Mouse (Mus musculus): Measurements from ENCODE around the gene Grtp1. TPM values are rescaled to one million over a fixed set of nuclear protein-coding genes. Genes with fewer than 3 reads are reported as not detected.
"Not testable (repeated sequence)": the region's sequence is repeated elsewhere in the genome, so short reads cannot be mapped to it uniquely, and the experiment has no call there.

The Grtp1 gene
- polyA plus RNA-seq, 1 experiment from 2014 or later, result 15.3 TPM

- Histone ChIP-seq H3K4me1 (peaks cover 13% of the 10 kb centered on the region), H3K4me3 (peak overlapping the region; percentile 100), H3K27ac (replicated peaks) (peak overlapping the region; percentile 92), H3K36me3 (replicated peaks) (no peaks in the 10 kb centered on the region), H3K27me3 (replicated peaks; ENCODE audit: low read depth, poor library complexity, severe bottlenecking) (no peaks in the 10 kb centered on the region), H3K9me3 (no peaks in the 10 kb centered on the region)
- DNase-seq (ENCODE audit: low spot score), result no peak
- under 1% methylated on average over 49 of the region's 49 CpGs for WGBS
These were observed 41.0 kb downstream of the Grtp1 start for GRCm38 (mm10) chr8:13159377-13159881.

- 1% methylated on average over 50 of the region's 50 CpGs for WGBS
- Histone ChIP-seq H3K4me3 (peak within 1 kb of the TSS; percentile 100), H3K4me1 (peaks cover 13% of the 10 kb centered on the region)
These were observed 41.6 kb downstream of the Grtp1 start, which contains the start of gene Lamp1 for GRCm38 (mm10) chr8:13158718-13159376. Gene Lamp1 (plus strand): TSS chr8:13159161.

GRCm38 (mm10) chr8:13156327-13157097 is 43.9 kb downstream of the Grtp1 start:
- no peak for DNase-seq (ENCODE audit: low spot score)
- Histone ChIP-seq H3K4me1 (peaks cover 13% of the 10 kb centered on the region), H3K4me3 (no peak overlapping the region), H3K9me3 (no peaks in the 10 kb centered on the region), H3K27ac (replicated peaks) (no peak overlapping the region), H3K27me3 (replicated peaks; ENCODE audit: low read depth, poor library complexity, severe bottlenecking) (no peaks in the 10 kb centered on the region), H3K36me3 (replicated peaks) (0 out of 2 replicates have a peak, but pooled peaks cover under 1% of the 10 kb centered on the region)
- 77% methylated on average over 12 of the region's 12 CpGs for whole genome bisulfite sequencing

More at GRCm38 (mm10) chr8:13158718-13159376, 41.6 kb downstream of the Grtp1 start, which contains the start of gene Lamp1:
- H3K27me3 ChIP-seq (replicated peaks; ENCODE audit: low read depth, poor library complexity, severe bottlenecking), result no peaks in the 10 kb centered on the region
- H3K27ac ChIP-seq (replicated peaks), result peak within 1 kb of the TSS; percentile 92
- peak; percentile 99 for DNase-seq (ENCODE audit: low spot score)
- H3K9me3 ChIP-seq, result no peaks in the 10 kb centered on the region
- H3K36me3 ChIP-seq (replicated peaks), result no peaks in the 10 kb centered on the region

DNA sequence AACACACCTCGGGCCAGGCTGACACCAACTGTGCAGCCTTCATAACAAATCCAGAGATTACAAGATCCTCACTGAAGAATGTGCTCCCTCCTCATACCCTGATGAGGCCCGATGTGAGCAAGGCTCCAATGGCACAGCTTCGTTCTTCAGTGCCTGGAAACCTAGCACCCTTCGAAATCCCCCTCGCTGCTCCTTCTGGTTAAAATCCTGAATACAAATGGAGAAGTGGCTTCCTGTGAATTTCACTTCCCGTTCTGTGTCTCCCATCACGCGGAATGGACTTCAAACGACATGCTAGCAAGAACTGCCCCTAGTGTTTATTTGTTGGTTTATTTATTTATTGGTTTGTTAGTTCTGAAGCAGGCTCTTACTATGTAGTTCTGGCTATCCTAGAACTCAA is 45.1 kb downstream of the Grtp1 start:
- 0 out of 2 replicates have a peak, but pooled peaks cover 9% of the 10 kb centered on the region for H3K36me3 ChIP-seq (replicated peaks)
- no peak overlapping the region for H3K4me3 ChIP-seq
- H3K4me1 ChIP-seq, result peaks cover 10% of the 10 kb centered on the region
- H3K27me3 ChIP-seq (replicated peaks; ENCODE audit: low read depth, poor library complexity, severe bottlenecking), result no peaks in the 10 kb centered on the region
- WGBS, result 79% methylated on average over 9 of the region's 9 CpGs
- no peak for DNase-seq (ENCODE audit: low spot score)
- no peak overlapping the region for H3K27ac ChIP-seq (replicated peaks)
- no peaks in the 10 kb centered on the region for H3K9me3 ChIP-seq

DNA sequence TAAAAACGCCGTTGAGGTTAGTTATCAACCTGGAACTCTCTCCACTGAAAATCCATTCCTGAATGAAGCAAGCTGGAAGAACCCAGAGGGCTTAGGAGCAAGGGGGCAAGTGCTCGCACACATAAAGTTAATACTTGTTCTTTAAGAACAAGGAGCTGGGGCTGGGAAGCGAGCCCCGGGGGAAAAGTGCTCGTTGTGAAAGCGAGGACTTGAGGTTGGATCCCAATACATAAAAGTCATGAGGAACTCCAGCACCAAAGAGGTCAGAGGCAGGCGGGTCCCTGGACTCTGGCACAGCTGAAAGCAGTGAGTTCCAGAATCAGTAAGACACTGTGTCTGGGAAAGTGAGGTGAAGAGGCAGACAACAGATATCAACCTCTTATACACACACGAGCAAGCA is 46.3 kb downstream of the Grtp1 start:
- DNase-seq (ENCODE audit: low spot score), result no peak
- 78% methylated on average over 9 of the region's 9 CpGs for WGBS
- H3K36me3 ChIP-seq (replicated peaks), result peaks cover 19% of the 10 kb centered on the region
- H3K27me3 ChIP-seq (replicated peaks; ENCODE audit: low read depth, poor library complexity, severe bottlenecking), result no peaks in the 10 kb centered on the region
- 0 out of 2 replicates have a peak, but pooled peaks cover 3% of the 10 kb centered on the region for H3K4me1 ChIP-seq
- no peak overlapping the region for H3K4me3 ChIP-seq
- H3K9me3 ChIP-seq, result no peaks in the 10 kb centered on the region
- no peak overlapping the region for H3K27ac ChIP-seq (replicated peaks)

GRCm38 (mm10) chr8:13150929-13151328 is 49.5 kb downstream of the Grtp1 start:
- Histone ChIP-seq H3K9me3 (no peaks in the 10 kb centered on the region), H3K36me3 (replicated peaks) (peaks cover 48% of the 10 kb centered on the region), H3K4me1 (no peaks in the 10 kb centered on the region), H3K27me3 (replicated peaks; ENCODE audit: low read depth, poor library complexity, severe bottlenecking) (no peaks in the 10 kb centered on the region), H3K27ac (replicated peaks) (no peak overlapping the region), H3K4me3 (no peak overlapping the region)
- no peak for DNase-seq (ENCODE audit: low spot score)
- WGBS, result 83% methylated on average over 2 of the region's 2 CpGs

DNA sequence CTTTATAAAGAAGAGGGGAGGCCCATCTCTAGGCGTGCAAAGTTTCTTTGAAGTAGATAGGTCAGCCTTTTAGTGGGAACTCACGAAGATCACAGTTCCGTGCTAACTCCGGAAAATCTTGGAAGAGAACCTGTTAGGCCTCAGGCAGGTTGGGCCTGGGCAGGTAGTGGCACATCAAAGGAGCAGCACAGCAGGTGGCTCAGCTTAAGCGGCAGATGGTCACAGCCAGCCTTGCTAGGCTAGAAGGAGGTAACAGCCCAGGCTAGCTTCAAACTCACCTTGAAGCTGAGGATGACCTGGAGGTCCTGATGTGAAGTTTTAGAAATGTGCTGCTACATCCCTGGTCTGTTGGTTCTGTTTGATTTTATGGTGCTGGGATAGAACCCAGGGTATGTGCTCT is 50.6 kb downstream of the Grtp1 start:
- Histone ChIP-seq H3K36me3 (replicated peaks) (peaks cover 58% of the 10 kb centered on the region), H3K27me3 (replicated peaks; ENCODE audit: low read depth, poor library complexity, severe bottlenecking) (no peaks in the 10 kb centered on the region), H3K27ac (replicated peaks) (no peak overlapping the region), H3K9me3 (no peaks in the 10 kb centered on the region), H3K4me1 (no peaks in the 10 kb centered on the region), H3K4me3 (no peak overlapping the region)
- 60% methylated on average over 5 of the region's 5 CpGs for WGBS
- DNase-seq (ENCODE audit: low spot score), result no peak

- no peak for DNase-seq (ENCODE audit: low spot score)
- WGBS, result 94% methylated on average over 2 of the region's 2 CpGs
- H3K27ac ChIP-seq (replicated peaks), result no peak overlapping the region
- H3K4me1 ChIP-seq, result no peaks in the 10 kb centered on the region
- H3K9me3 ChIP-seq, result no peaks in the 10 kb centered on the region
- no peaks in the 10 kb centered on the region for H3K27me3 ChIP-seq (replicated peaks; ENCODE audit: low read depth, poor library complexity, severe bottlenecking)
- peaks cover 64% of the 10 kb centered on the region for H3K36me3 ChIP-seq (replicated peaks)
- H3K4me3 ChIP-seq, result no peak overlapping the region
These were observed 51.1 kb downstream of the Grtp1 start for GRCm38 (mm10) chr8:13149287-13149686.

GRCm38 (mm10) chr8:13148476-13148875 is 51.9 kb downstream of the Grtp1 start:
- WGBS, result 97% methylated on average over 2 of the region's 2 CpGs
- Histone ChIP-seq H3K27ac (replicated peaks) (no peak overlapping the region), H3K9me3 (no peaks in the 10 kb centered on the region), H3K4me3 (no peak overlapping the region), H3K36me3 (replicated peaks) (peaks cover 72% of the 10 kb centered on the region), H3K4me1 (no peaks in the 10 kb centered on the region), H3K27me3 (replicated peaks; ENCODE audit: low read depth, poor library complexity, severe bottlenecking) (no peaks in the 10 kb centered on the region)
- DNase-seq (ENCODE audit: low spot score), result no peak

- DNase-seq (ENCODE audit: low spot score), result no peak
- no peaks in the 10 kb centered on the region for H3K4me1 ChIP-seq
- H3K9me3 ChIP-seq, result no peaks in the 10 kb centered on the region
- no peak overlapping the region for H3K27ac ChIP-seq (replicated peaks)
- H3K27me3 ChIP-seq (replicated peaks; ENCODE audit: low read depth, poor library complexity, severe bottlenecking), result no peaks in the 10 kb centered on the region
- H3K36me3 ChIP-seq (replicated peaks), result peaks cover 100% of the 10 kb centered on the region
- no peak overlapping the region for H3K4me3 ChIP-seq
- WGBS, result 91% methylated on average over 5 of the region's 5 CpGs
These were observed 58.7 kb downstream of the Grtp1 start for GRCm38 (mm10) chr8:13141681-13142080.

- Histone ChIP-seq H3K36me3 (replicated peaks) (peaks cover 100% of the 10 kb centered on the region), H3K4me1 (no peaks in the 10 kb centered on the region), H3K27ac (replicated peaks) (no peak overlapping the region), H3K27me3 (replicated peaks; ENCODE audit: low read depth, poor library complexity, severe bottlenecking) (no peaks in the 10 kb centered on the region), H3K9me3 (no peaks in the 10 kb centered on the region), H3K4me3 (no peak overlapping the region)
- WGBS, result 91% methylated on average over 6 of the region's 6 CpGs
- no peak for DNase-seq (ENCODE audit: low spot score)
These were observed 60.7 kb downstream of the Grtp1 start for GRCm38 (mm10) chr8:13139641-13140182.

- not testable (repeated sequence) for H3K27ac ChIP-seq (replicated peaks); H3K27me3 ChIP-seq (replicated peaks; ENCODE audit: low read depth, poor library complexity, severe bottlenecking); H3K9me3 ChIP-seq; H3K4me3 ChIP-seq; H3K4me1 ChIP-seq
- peak; percentile 46 for DNase-seq (ENCODE audit: low spot score)
- 79% methylated on average over 9 of the region's 9 CpGs for WGBS
- peaks cover 96% of the 10 kb centered on the region for H3K36me3 ChIP-seq (replicated peaks)
These were observed 68.2 kb downstream of the Grtp1 start for GRCm38 (mm10) chr8:13132220-13132619.

Measured in embryonic facial prominence, embryonic 10.5 days (tissue).